Mouse (Mus musculus): ENCODE measurements around the gene AU040320. TPM values are rescaled to one million over a fixed set of nuclear protein-coding genes. Genes with fewer than 3 reads are reported as not detected.

Gene AU040320
- total and polyA plus RNA-seq, 3 experiments = 26.7 to 35.5 (median 27.6) TPM

DNA sequence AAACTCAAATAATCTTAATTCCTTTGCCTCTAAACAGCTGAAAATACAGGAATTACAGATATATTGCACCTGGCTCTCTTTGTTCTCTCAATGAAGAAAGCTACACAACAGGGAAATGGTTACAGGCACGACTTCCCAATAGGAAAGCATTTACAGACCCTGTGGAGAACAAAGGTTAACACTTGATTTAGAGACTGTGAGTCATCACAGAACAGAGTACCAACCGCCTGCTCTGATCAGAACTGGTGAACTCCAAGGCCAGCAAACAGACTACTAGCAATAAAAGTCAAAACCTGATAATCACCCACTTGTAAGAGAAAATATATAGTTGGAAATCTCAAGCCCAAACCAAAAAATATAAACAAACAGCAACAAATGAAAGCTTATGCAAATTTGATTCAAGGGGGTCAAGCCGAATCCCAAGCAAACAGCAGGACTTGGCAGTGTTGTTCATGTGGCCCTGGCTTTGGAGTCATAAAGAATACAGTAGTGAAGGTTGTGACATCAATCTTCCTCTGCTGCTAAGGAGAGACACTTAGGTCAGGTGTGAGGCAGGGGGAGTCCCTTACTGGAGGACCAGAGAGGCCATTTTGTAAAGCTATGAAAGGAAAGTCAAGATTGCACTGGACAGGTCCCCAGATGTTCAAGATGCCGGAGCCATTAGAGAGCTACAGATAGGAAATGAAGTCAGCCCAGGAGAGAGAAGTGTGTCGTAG, 126.4 kb downstream of the AU040320 start:
- 78% methylated on average over 5 of the region's 5 CpGs for WGBS
- no peak overlapping the region for H3K4me3 ChIP-seq
- no peak for DNase-seq
- intact Hi-C loops (cut with DNase I) = no loop called here
- H3K27me3 ChIP-seq (ENCODE audit: control insufficient read depth, insufficient read depth, low read length) = no peaks in the 10 kb centered on the region
- no peak overlapping the region for H3K27ac ChIP-seq
- TF ChIP-seq POLR2A (IDR thresholded peaks at IDR 0.05; ENCODE audit: insufficient read depth, low read depth, low read length) = no peak
- TF ChIP-seq CTCF (IDR thresholded peaks at IDR 0.05) = no peak
- no peak for TF ChIP-seq EP300 (IDR thresholded peaks at IDR 0.05; ENCODE audit: insufficient read depth, low read depth, low read length)
- H3K9ac ChIP-seq (ENCODE audit: low read depth, low read length) = no peak overlapping the region
- no peaks in the 10 kb centered on the region for H3K79me2 ChIP-seq (replicated peaks; ENCODE audit: control insufficient read depth, insufficient read depth, low read length)
- H3K4me1 ChIP-seq (ENCODE audit: control insufficient read depth, insufficient read depth, low read length) = no peaks in the 10 kb centered on the region
- no peaks in the 10 kb centered on the region for H3K36me3 ChIP-seq (ENCODE audit: control insufficient read depth, insufficient read depth, low read length)

DNA sequence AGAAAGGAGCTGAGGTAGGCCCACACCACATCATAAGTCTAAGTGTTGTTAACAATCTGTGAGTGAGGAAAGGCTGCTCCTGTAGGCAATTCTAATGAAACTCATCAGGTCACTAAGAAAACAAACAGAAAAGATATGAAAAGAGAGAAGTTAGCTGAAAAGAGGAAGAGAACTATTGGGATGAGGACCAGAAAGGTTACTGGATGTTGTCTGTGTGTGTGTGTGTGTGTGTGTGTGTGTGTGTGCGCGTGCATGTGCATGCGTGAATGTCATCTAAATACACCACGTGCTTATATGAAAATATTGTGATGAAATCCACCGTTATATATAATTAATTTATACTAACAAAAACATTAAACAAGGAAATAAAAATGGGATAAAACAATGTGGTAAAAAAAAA, 130.3 kb downstream of the AU040320 start:
- Histone ChIP-seq H3K27me3 (ENCODE audit: control insufficient read depth, insufficient read depth, low read length) (no peaks in the 10 kb centered on the region), H3K36me3 (ENCODE audit: control insufficient read depth, insufficient read depth, low read length) (no peaks in the 10 kb centered on the region; the same call in 1 of the 2 replicates), H3K79me2 (replicated peaks; ENCODE audit: control insufficient read depth, insufficient read depth, low read length) (no peaks in the 10 kb centered on the region), H3K4me1 (ENCODE audit: control insufficient read depth, insufficient read depth, low read length) (no peaks in the 10 kb centered on the region), H3K27ac (no peak overlapping the region), H3K4me3 (no peak overlapping the region), H3K9ac (ENCODE audit: low read depth, low read length) (no peak overlapping the region)
- DNase-seq = no peak
- TF ChIP-seq EP300 (IDR thresholded peaks at IDR 0.05; ENCODE audit: insufficient read depth, low read depth, low read length) = no peak
- TF ChIP-seq POLR2A (IDR thresholded peaks at IDR 0.05; ENCODE audit: insufficient read depth, low read depth, low read length) = no peak
- TF ChIP-seq CTCF (IDR thresholded peaks at IDR 0.05) = no peak
- intact Hi-C loops (cut with DNase I) = no loop called here
- 94% methylated on average over 5 of the region's 5 CpGs for WGBS

DNA sequence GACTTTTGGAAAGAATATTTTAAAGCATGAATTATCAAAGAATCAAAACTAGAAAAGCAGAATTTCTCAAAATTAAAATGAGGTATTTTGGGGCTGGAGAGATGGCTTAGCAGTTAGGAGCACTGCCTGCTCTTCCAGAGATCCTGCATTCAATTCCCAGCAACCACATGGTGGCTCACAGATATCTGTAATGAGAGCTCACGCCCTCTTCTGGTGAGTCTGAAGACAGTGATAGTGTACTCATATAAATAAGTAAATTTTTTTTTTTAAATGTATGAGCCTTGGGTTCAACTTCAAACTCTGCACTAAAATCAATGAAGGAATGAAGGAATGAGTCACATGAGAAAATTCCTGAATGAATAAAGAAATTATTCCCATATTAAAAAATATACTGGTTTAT, 132.6 kb downstream of the AU040320 start:
- Histone ChIP-seq H3K27me3 (ENCODE audit: control insufficient read depth, insufficient read depth, low read length) (no peaks in the 10 kb centered on the region), H3K27ac (no peak overlapping the region), H3K36me3 (ENCODE audit: control insufficient read depth, insufficient read depth, low read length) (no peaks in the 10 kb centered on the region; the same call in 1 of the 2 replicates), H3K79me2 (replicated peaks; ENCODE audit: control insufficient read depth, insufficient read depth, low read length) (no peaks in the 10 kb centered on the region), H3K4me3 (no peak overlapping the region), H3K4me1 (ENCODE audit: control insufficient read depth, insufficient read depth, low read length) (no peaks in the 10 kb centered on the region), H3K9ac (ENCODE audit: low read depth, low read length) (no peak overlapping the region)
- TF ChIP-seq POLR2A (IDR thresholded peaks at IDR 0.05; ENCODE audit: insufficient read depth, low read depth, low read length) (no peak), CTCF (IDR thresholded peaks at IDR 0.05) (peak; percentile 55)
- intact Hi-C loops (cut with DNase I) = no loop called here
- WGBS = 62% methylated on average over 1 of the region's 1 CpGs
- no peak for DNase-seq

DNA sequence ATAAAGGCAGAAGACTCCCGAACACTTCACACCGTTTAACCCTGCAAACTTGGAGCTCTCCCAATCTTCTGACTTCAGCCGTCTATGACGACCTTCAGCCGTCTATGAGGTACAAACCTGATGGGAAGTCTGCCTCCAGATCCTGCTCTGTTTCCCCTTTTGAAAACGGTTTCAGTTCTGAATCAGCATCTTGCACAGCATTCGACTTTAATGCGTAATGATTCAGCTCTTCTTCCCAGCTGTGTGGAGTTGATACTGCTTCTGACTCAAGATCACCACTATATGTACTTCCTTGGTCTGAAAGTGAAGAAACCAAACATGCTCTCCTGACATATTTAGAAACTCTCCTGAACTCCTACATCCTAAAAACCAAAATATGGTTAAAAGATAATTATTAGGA, 136.5 kb downstream of the AU040320 start:
- Histone ChIP-seq H3K27ac (no peak overlapping the region), H3K4me3 (no peak overlapping the region), H3K9ac (ENCODE audit: low read depth, low read length) (no peak overlapping the region), H3K27me3 (ENCODE audit: control insufficient read depth, insufficient read depth, low read length) (no peaks in the 10 kb centered on the region), H3K36me3 (ENCODE audit: control insufficient read depth, insufficient read depth, low read length) (no peaks in the 10 kb centered on the region; the same call in 1 of the 2 replicates), H3K4me1 (ENCODE audit: control insufficient read depth, insufficient read depth, low read length) (no peaks in the 10 kb centered on the region), H3K79me2 (replicated peaks; ENCODE audit: control insufficient read depth, insufficient read depth, low read length) (no peaks in the 10 kb centered on the region)
- no peak for DNase-seq
- no peak for TF ChIP-seq CTCF (IDR thresholded peaks at IDR 0.05)
- intact Hi-C loops (cut with DNase I) = no loop called here
- 79% methylated on average over 8 of the region's 8 CpGs for WGBS

Other genes with a start within 250 kb of the AU040320 start
- gene Ago4, start 220.1 kb upstream of the AU040320 start, total RNA-seq (2021) = 10 to 100 TPM in 1 of 2 experiments, 1 to 10 TPM in 1; 9.6 to 11.7 TPM
- gene Ago4, start 220.1 kb upstream of the AU040320 start, polyA plus RNA-seq (2012; rRNA removed) = 2.2 and 4.2 TPM in 2 replicates
- gene Clspn, start 196.6 kb upstream of the AU040320 start, total RNA-seq (2021) = under 1 TPM in 1 of 2 experiments, not detected in 1; 0.37 TPM
- gene Clspn, start 196.6 kb upstream of the AU040320 start, polyA plus RNA-seq (2012; rRNA removed) = 0.14 and 0.32 TPM in 2 replicates
- 10 to 100 TPM; 11.9 to 12.6 TPM for gene 5730409E04Rik, start 143.7 kb upstream of the AU040320 start, total RNA-seq (2021)
- 10.6 and 16.8 TPM in 2 replicates for gene 5730409E04Rik, start 143.7 kb upstream of the AU040320 start, polyA plus RNA-seq (2012; rRNA removed)
- gene Psmb2, start 75.9 kb upstream of the AU040320 start, total RNA-seq (2021) = 100 to 1,000 TPM; 108 to 129 TPM
- 215 and 253 TPM in 2 replicates for gene Psmb2, start 75.9 kb upstream of the AU040320 start, polyA plus RNA-seq (2012; rRNA removed)
- gene Tfap2e, start 17.3 kb upstream of the AU040320 start, total RNA-seq (2021) = not detected
- 0.12 TPM in 1 of 2 replicates, not detected in the other for gene Tfap2e, start 17.3 kb upstream of the AU040320 start, polyA plus RNA-seq (2012; rRNA removed)
- gene Ncdn, start 106 bp upstream of the AU040320 start, total RNA-seq (2021) = 10 to 100 TPM; 15.2 to 16.5 TPM
- gene Ncdn, start 106 bp upstream of the AU040320 start, polyA plus RNA-seq (2012; rRNA removed) = 19.5 and 20.1 TPM in 2 replicates
- gene Zmym4, start 214.6 kb downstream of the AU040320 start, total RNA-seq (2021) = 10 to 100 TPM; 20.2 to 22.6 TPM
- 3.5 and 7.3 TPM in 2 replicates for gene Zmym4, start 214.6 kb downstream of the AU040320 start, polyA plus RNA-seq (2012; rRNA removed)